Mouse (Mus musculus) heart, embryonic 11.5 days (tissue): Measurements from ENCODE around the gene Ece1. TPM values are rescaled to one million over a fixed set of nuclear protein-coding genes. Genes with fewer than 3 reads are reported as not detected.

Experiments
- ATAC-seq: fragments of 200-750 bp; cut with Nextera tagmentation; replicated peaks from 2 replicates; pipeline ENCODE4 v1.8.0; 2017; ENCODE audit warnings: moderate library complexity; ENCODE audit not compliant: insufficient number of reproducible peaks, low FRiP score, low TSS enrichment
- H3K27ac ChIP-seq: fragments of 300-500 bp; sonication (generic); 2 replicates; pipeline ENCODE4 v1.5.1; 2014; ENCODE audit warnings: mild to moderate bottlenecking, low read depth, low read length
- H3K27me3 ChIP-seq: fragments of 300-500 bp; sonication (generic); 2 replicates; pipeline ENCODE4 v1.6.1; 2014; ENCODE audit warnings: mild to moderate bottlenecking, low read length, mixed read lengths; ENCODE audit not compliant: control insufficient read depth, insufficient read depth
- H3K36me3 ChIP-seq: fragments of 300-500 bp; sonication (generic); 2 replicates; pipeline ENCODE4 v1.6.1; 2014; ENCODE audit warnings: mild to moderate bottlenecking, low read length, moderate library complexity, mixed read lengths; ENCODE audit not compliant: control insufficient read depth, insufficient read depth
- H3K4me1 ChIP-seq: fragments of 300-500 bp; sonication (generic); 2 replicates; pipeline ENCODE4 v1.6.1; 2014; ENCODE audit warnings: low read length; ENCODE audit not compliant: control insufficient read depth, insufficient read depth
- H3K4me2 ChIP-seq: fragments of 300-500 bp; sonication (generic); 2 replicates; pipeline ENCODE4 v1.6.1; 2014; ENCODE audit warnings: mild to moderate bottlenecking, moderate library complexity
- H3K4me3 ChIP-seq: fragments of 300-500 bp; sonication (generic); 2 replicates; pipeline ENCODE4 v1.5.1; 2014; ENCODE audit warnings: low read depth, low read length
- H3K9ac ChIP-seq: fragments of 300-500 bp; sonication (generic); 2 replicates; pipeline ENCODE4 v1.6.1; 2014; ENCODE audit warnings: mild to moderate bottlenecking, low read depth, low read length, moderate library complexity
- H3K9me3 ChIP-seq: fragments of 300-500 bp; sonication (generic); replicated peaks from 2 replicates; pipeline ENCODE4 v1.6.1; 2016; ENCODE audit warnings: low read length; ENCODE audit not compliant: control insufficient read depth
- WGBS: fragments of 180-500 bp; shearing (Covaris S2); extraction: QIAGEN DNeasy Blood & Tissue Kit; methylation state at CpG from one replicate; pipeline ENCODE4 v1.1.7; 2014; ENCODE audit not compliant: insufficient replicate concordance; 5-methylcytosine and 5-hydroxymethylcytosine counted together
- polyA plus RNA-seq: library from polyadenylated mRNA; unstranded; fragments of >200 nt; fragmentation: Nextera tagmentation; extraction: Ambion mirVana; gene quantifications from 2 replicates; pipeline ENCODE4 v1.2.1, GENCODE M21; 2014

Gene Ece1
- polyA plus RNA-seq, 1 experiment from 2014 or later: 129 TPM

DNA sequence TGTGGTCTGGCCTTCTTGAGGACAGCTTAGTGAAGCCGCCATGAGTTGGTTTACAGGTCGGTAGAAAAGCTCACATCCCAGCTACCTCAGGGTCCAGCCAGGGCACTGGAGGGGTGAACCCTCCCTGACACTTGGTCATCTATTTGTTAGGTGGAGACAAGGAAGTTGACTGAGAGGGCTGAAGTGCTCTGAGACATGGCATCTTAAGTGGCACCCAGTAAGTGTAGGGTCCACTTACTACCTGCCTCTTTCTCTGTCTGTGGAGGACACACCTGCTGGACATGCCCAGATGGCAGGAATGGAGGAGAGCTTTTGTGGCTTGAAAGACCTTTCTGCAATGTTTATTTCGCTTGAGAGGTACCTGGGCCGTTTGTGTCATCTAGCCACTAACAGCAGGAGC is 46.9 kb downstream of the Ece1 start:
- Histone ChIP-seq H3K4me1 (peaks cover 22% of the 10 kb centered on the region), H3K9me3 (no peaks in the 10 kb centered on the region), H3K4me3 (no peak overlapping the region), H3K27me3 (no peaks in the 10 kb centered on the region), H3K27ac (0 out of 2 replicates have a peak overlapping the region, but pooled peaks have one; percentile 18), H3K4me2 (no peak overlapping the region), H3K9ac (0 out of 2 replicates have a peak overlapping the region, but pooled peaks have one; percentile 24), H3K36me3 (no peaks in the 10 kb centered on the region)
- ATAC-seq: no peak
- WGBS: 63% methylated on average over 4 of the region's 4 CpGs

DNA sequence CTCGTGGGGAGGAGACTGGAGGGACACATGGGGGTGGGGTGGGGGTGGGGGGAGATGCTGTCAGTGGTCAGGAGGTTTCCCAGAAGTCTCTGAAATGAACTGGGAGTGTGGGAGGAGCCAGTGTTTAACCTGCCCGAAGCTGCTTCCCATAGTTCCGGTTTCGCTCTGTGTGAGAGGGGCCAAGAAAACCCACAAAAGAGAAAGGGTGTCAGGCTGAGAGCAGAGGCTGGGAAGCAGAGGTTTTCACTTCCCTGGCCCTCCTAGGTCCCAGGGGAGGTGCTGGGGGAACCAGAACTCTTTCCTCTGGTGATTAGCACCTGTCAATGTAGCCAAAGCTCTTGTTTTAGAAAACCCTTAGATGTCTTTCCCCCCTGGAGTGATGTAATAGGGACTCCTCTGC is 47.4 kb downstream of the Ece1 start:
- no peak overlapping the region for H3K4me3 ChIP-seq
- H3K9me3 ChIP-seq: no peaks in the 10 kb centered on the region
- WGBS: 28% methylated on average over 4 of the region's 4 CpGs
- no peaks in the 10 kb centered on the region for H3K27me3 ChIP-seq
- H3K27ac ChIP-seq: no peak overlapping the region
- no peaks in the 10 kb centered on the region for H3K36me3 ChIP-seq
- H3K9ac ChIP-seq: no peak overlapping the region
- H3K4me1 ChIP-seq: peaks cover 25% of the 10 kb centered on the region
- no peak for ATAC-seq
- H3K4me2 ChIP-seq: no peak overlapping the region

DNA sequence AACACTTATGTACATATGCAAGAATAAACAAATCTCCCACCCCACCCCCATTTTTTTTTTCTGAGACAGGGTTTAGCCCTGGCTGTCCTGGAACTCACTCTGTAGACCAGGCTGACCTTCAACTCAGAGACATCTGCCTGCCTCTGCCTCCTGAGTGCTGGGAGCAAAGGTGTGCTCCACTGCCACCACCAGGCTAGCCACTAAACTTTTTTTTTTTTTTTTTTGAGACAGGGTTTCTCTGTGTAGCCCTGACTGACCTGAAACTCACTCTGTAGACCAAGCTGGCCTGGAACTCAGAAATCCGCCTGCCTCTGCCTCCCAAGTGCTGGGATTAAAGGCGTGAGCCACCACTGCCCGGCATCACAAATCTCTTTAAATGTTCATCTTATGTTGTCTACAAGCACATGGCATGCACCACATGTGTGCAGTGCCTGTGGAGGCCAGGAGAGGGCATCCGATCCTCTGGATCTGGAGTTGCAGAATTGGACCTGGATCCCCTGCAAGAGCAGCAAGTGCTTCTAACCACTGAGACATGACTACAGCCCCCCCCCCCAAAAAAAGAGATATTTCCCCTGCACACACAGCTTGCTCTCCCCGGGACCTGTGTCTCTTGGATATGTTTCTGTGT is 48.5 kb downstream of the Ece1 start:
- H3K27ac ChIP-seq: no peak overlapping the region
- no peak for ATAC-seq
- 88% methylated on average over 5 of the region's 5 CpGs for WGBS
- H3K4me1 ChIP-seq: peaks cover 25% of the 10 kb centered on the region
- no peaks in the 10 kb centered on the region for H3K9me3 ChIP-seq
- H3K4me3 ChIP-seq: no peak overlapping the region
- no peak overlapping the region for H3K4me2 ChIP-seq
- no peaks in the 10 kb centered on the region for H3K27me3 ChIP-seq
- no peak overlapping the region for H3K9ac ChIP-seq
- no peaks in the 10 kb centered on the region for H3K36me3 ChIP-seq

DNA sequence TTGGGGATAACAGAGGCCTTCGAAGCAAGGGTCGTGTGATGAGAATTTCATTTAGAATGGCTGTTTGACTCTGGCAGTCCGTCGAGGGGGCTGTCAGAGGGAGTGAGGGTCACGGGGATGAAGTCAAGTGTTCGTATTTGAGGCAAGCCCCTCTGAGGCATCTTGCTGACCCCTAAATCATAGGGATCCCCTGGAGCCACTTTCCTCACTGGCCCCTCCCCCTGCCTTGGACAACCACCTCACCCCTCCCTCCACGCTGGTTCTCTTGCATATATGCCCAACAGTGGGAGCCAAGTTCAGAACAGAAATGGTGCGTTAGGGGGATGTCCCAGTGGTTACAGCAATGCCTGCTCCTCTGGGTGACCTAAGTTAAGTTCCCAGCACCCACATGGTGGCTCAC is 49.6 kb downstream of the Ece1 start:
- H3K4me1 ChIP-seq: peaks cover 27% of the 10 kb centered on the region

DNA sequence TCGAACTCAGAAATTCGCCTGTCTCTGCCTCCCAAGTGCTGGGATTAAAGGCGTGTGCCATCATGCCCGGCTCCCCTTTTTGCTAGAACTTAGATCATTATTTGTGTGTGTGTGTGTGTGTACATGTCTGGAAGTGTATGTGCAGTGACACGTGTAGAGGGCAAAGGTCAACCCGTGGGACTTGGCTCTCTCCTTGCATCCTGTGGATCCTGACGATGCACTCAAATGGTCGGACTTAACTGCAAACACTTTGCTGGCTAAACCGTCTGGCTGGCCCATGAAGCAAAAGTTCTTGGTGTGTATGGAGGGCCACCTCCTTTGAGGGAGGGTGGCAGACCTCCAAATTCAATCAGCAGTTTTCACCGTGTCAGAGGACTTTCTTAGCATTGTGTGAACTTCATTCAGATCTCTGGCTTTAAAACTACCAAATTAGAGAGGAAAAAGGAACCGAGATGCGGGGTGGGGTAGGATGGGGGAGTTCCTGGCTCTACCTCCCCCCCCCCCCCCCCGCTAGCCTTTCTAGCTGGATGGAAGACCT is 50.8 kb downstream of the Ece1 start:
- 60% methylated on average over 12 of the region's 13 CpGs for WGBS
- H3K4me2 ChIP-seq: peak overlapping the region; percentile 88
- peak overlapping the region; percentile 71 for H3K9ac ChIP-seq
- no peaks in the 10 kb centered on the region for H3K27me3 ChIP-seq
- H3K4me3 ChIP-seq: peak overlapping the region; percentile 44
- peaks cover 36% of the 10 kb centered on the region for H3K4me1 ChIP-seq
- no peaks in the 10 kb centered on the region for H3K9me3 ChIP-seq
- no peaks in the 10 kb centered on the region for H3K36me3 ChIP-seq
- peak overlapping the region; percentile 32; the same call in 1 of the 2 replicates for H3K27ac ChIP-seq
- ATAC-seq: no peak

More for the DNA sequence above, 49.6 kb downstream of the Ece1 start:
- no peaks in the 10 kb centered on the region for H3K9me3 ChIP-seq
- H3K4me3 ChIP-seq: no peak overlapping the region
- no peak overlapping the region for H3K4me2 ChIP-seq
- H3K36me3 ChIP-seq: no peaks in the 10 kb centered on the region
- WGBS: 85% methylated on average over 8 of the region's 8 CpGs
- no peak overlapping the region for H3K9ac ChIP-seq
- ATAC-seq: no peak
- H3K27me3 ChIP-seq: no peaks in the 10 kb centered on the region
- H3K27ac ChIP-seq: no peak overlapping the region

DNA sequence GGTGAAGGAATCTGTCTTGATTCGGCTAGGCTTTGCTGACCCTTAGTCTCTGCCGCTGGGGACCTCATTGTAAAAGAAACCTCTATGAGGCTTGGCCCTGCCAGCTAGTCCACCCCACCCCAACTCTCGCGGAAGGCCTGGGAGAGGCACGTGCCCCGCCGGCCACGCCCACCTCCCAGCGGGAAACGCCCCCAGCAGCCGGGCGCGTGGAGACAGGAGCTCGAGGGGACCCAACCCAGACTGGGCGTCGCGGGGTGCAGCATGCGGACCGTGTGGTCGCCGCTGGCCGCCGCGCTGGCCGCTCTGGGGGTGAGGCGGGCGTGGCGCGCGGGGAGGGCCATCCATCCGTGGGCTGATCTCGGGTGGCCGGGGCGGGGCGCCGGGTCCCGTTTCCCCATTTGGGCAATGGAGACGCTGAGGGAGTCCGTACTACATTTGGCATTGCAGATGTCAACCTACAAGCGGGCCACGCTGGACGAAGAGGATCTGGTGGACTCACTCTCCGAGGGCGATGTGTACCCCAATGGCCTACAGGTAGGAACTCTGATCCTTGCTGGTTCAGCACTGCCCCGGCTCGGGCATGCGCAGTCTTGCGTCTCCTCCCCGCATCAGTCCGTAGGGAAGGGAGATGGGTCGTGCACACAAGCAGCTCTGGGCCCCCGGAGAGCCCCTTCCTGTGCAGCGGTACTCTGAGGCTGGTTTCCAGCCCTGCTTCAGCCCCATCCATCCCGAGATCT is 51.5 kb downstream of the Ece1 start:
- Histone ChIP-seq H3K4me3 (peak overlapping the region; percentile 44), H3K9me3 (no peaks in the 10 kb centered on the region), H3K27me3 (no peaks in the 10 kb centered on the region), H3K4me2 (peak overlapping the region; percentile 88), H3K27ac (peak overlapping the region; percentile 32; the same call in 1 of the 2 replicates), H3K36me3 (no peaks in the 10 kb centered on the region), H3K4me1 (peaks cover 37% of the 10 kb centered on the region), H3K9ac (peak overlapping the region; percentile 71)
- peak; percentile 84 for ATAC-seq
- WGBS: 1% methylated on average over 51 of the region's 54 CpGs

DNA sequence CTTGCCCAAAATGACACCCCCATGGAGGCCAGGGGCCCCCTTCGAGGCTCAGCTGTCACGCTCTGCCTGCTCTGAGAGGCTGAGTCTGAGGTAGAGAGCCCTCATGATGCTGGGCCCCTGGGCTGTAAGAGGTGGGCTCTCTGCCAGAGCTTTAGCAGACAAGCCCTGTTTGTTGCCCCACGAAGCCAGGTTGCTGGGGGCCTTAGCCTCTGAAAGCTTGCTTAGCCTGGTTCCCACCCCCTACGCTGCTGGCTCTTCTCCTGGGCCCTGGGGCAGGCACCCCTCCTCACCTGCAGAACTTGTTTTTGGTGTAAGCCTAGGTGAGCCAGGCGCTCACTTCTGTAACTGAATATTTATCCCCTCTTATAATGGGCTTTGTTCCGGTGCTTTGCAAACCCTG is 55.6 kb downstream of the Ece1 start:
- H3K27me3 ChIP-seq: no peaks in the 10 kb centered on the region
- H3K36me3 ChIP-seq: peaks cover 3% of the 10 kb centered on the region; the same call in 1 of the 2 replicates
- 57% methylated on average over 6 of the region's 6 CpGs for WGBS
- no peak for ATAC-seq
- peaks cover 58% of the 10 kb centered on the region for H3K4me1 ChIP-seq
- peak overlapping the region; percentile 92 for H3K27ac ChIP-seq
- H3K4me3 ChIP-seq: no peak overlapping the region
- H3K9me3 ChIP-seq: no peaks in the 10 kb centered on the region
- no peak overlapping the region for H3K9ac ChIP-seq
- peak overlapping the region; percentile 11 for H3K4me2 ChIP-seq

DNA sequence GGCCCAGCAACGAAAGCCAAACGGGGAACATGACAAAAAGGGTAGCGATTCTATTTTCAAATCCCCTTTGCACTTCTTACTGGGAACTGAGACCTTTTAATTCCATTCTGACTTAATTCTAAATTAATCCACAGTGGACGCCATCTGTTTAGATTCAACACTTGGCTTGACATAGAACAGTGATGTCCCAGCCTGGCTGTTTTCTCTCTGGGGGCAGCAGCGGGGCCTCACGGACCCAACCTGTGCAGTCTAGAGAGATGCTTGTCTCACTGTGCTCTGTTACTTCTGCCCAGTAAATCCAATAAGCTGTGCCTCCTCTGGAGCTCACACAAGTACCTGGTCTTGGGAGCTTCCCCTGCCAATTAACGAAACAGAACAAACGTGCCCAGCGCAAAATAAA is 56.5 kb downstream of the Ece1 start:
- H3K27ac ChIP-seq: peak overlapping the region; percentile 92; the same call in 1 of the 2 replicates
- peaks cover 58% of the 10 kb centered on the region for H3K4me1 ChIP-seq
- no peak overlapping the region; the same call in 1 of the 2 replicates for H3K9ac ChIP-seq
- no peak overlapping the region for H3K4me3 ChIP-seq
- no peaks in the 10 kb centered on the region for H3K9me3 ChIP-seq
- H3K36me3 ChIP-seq: peaks cover 7% of the 10 kb centered on the region; the same call in 1 of the 2 replicates
- H3K27me3 ChIP-seq: no peaks in the 10 kb centered on the region
- ATAC-seq: no peak
- 63% methylated on average over 9 of the region's 9 CpGs for WGBS
- H3K4me2 ChIP-seq: no peak overlapping the region
